Mouse (Mus musculus): ENCODE measurements around the gene Fibin. TPM values are rescaled to one million over a fixed set of nuclear protein-coding genes. Genes with fewer than 3 reads are reported as not detected.

Gene Fibin
- total RNA-seq, 2 experiments from 2014 or later, result 10.1 to 17.6 TPM

- intact Hi-C loops (cut with DNase I; ENCODE audit: low total_unique reads), result no loop called here
- no peak for DNase-seq
Measured at GRCm38 (mm10) chr2:110316116-110316883, 46.7 kb downstream of the Fibin start.

DNA sequence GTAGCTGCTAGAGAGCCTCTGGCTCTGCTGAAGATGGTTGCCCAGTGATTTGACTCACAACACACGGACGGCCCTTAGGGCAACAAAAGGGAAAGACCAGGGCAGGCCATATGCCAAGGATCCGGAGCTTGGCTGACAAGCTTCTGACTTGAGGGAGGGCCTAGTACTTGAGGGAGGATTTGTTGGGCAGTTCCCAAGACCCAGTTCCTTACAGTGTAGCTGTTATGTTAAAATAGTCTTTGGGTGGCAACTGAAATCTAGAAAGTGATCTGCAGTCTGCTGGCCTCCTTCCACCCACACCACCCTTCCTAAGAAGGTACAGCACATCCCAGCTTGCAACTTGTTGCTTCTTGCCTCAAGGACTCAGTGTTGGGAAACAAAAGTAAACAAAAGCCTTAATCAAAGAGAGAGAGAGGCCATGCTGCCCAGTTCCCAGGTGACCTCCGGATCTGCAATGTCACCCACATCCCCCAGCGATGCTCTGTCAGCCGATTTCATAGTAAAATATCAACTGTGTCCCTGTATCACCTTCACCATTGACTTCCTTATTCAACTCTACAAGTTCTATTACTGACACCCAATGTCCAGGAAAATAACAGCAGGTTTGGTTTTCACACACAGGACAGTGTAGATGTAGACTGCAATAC, 48.4 kb downstream of the Fibin start, which contains the start of gene Bbox1:
Gene Bbox1 (minus strand): TSS at position 52 of the 647 bp plus-strand sequence.
- intact Hi-C loops (cut with DNase I; ENCODE audit: low total_unique reads), result no loop called here
- DNase-seq, result peak; percentile 40

DNA sequence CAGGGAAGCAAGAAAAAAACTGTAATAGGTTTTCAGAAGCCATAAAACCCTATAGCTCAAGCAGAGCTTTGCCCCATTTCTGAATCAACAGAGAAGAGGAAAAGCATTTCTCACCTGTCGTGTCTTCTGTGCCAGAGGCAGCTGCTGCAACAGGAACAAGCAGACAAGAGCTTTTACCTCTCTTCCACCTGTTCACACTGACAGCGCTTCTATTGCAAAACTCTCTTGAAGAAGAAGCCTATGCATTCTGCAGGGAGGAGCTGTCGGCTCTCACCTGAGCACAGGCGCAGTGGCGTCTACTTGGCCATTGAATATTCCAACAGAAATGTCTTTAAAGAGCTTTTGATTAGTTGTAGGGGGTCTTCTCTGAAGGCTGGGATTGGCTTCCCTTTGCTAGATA, 48.9 kb downstream of the Fibin start:
- DNase-seq, result no peak
- intact Hi-C loops (cut with DNase I; ENCODE audit: low total_unique reads), result no loop called here

GRCm38 (mm10) chr2:110313305-110313824, 49.6 kb downstream of the Fibin start:
- DNase-seq, result no peak
- intact Hi-C loops (cut with DNase I; ENCODE audit: low total_unique reads), result no loop called here

Other genes starting within 250 kb of the Fibin start
- gene Bbox1, start 48.6 kb downstream of the Fibin start, total RNA-seq (2021), result under 1 TPM; 0.04 to 0.10 TPM
- not detected for gene Slc5a12, start 234.1 kb upstream of the Fibin start, total RNA-seq (2021)